Mouse (Mus musculus) liver, adult 2 months (tissue): Measurements from ENCODE around the gene Atp2c1. TPM values are rescaled to one million over a fixed set of nuclear protein-coding genes. Genes with fewer than 3 reads are reported as not detected.

Source experiments
- DNase-seq: peaks from one replicate; pipeline ENCODE4 v3.0.0-alpha.2; 2011; ENCODE audit warnings: low read depth, low spot score; ENCODE audit errors: extremely low read depth
- H3K27ac ChIP-seq: fragments of 200-500 bp; replicated peaks from 2 replicates; pipeline ENCODE4 v1.5.1; 2012; ENCODE audit warnings: low read depth, mild to moderate bottlenecking, control low read depth, inconsistent platforms, low read length; ENCODE audit not compliant: insufficient read depth
- H3K27me3 ChIP-seq: fragments of 200-500 bp; 2 replicates; pipeline ENCODE4 v1.6.1; 2012; ENCODE audit warnings: mild to moderate bottlenecking, moderate library complexity, low read length, inconsistent platforms; ENCODE audit not compliant: control insufficient read depth, insufficient read depth
- H3K36me3 ChIP-seq: fragments of 200-500 bp; 2 replicates; pipeline ENCODE4 v1.6.1; 2012; ENCODE audit warnings: low read length, inconsistent platforms; ENCODE audit not compliant: control insufficient read depth, insufficient read depth
- H3K4me1 ChIP-seq: fragments of 200-500 bp; 2 replicates; pipeline ENCODE4 v1.6.1; 2011; ENCODE audit warnings: low read length; ENCODE audit not compliant: control insufficient read depth, insufficient read depth
- H3K4me3 ChIP-seq: fragments of 200-500 bp; 2 replicates; pipeline ENCODE4 v1.5.1; 2011; ENCODE audit warnings: low read depth, mild to moderate bottlenecking, control low read depth, low read length, moderate library complexity; ENCODE audit not compliant: insufficient read depth
- H3K79me2 ChIP-seq: fragments of 200-500 bp; 2 replicates; pipeline ENCODE4 v1.6.1; 2012; ENCODE audit warnings: inconsistent platforms, mild to moderate bottlenecking, low read length, moderate library complexity; ENCODE audit not compliant: control insufficient read depth, insufficient read depth
- H3K9ac ChIP-seq: fragments of 200-500 bp; 2 replicates; pipeline ENCODE4 v1.6.1; 2012; ENCODE audit warnings: low read depth, mild to moderate bottlenecking, control low read depth, inconsistent platforms, low read length
- CTCF ChIP-seq: fragments of 200-500 bp; IDR thresholded peaks from 2 replicates; pipeline ENCODE4 v1.5.1; 2011; ENCODE audit warnings: low read depth, low read length, control low read depth
- POLR2A ChIP-seq: fragments of 200-500 bp; IDR thresholded peaks from 2 replicates; pipeline ENCODE4 v1.6.1; 2011; ENCODE audit warnings: low read length, control low read depth; ENCODE audit not compliant: insufficient read depth; ENCODE audit errors: extremely low read depth
- WGBS: fragments of 180-500 bp; shearing (Covaris S2); methylation state at CpG from one replicate; pipeline ENCODE4 v1.1.7; 2018; 5-methylcytosine and 5-hydroxymethylcytosine counted together
- polyA plus RNA-seq: library from polyadenylated mRNA; depleted of rRNA; stranded (reverse); fragments of >200 nt; gene quantifications from 2 replicates; pipeline ENCODE4 v1.2.3, GENCODE M21; 2012; rRNA removed
- total RNA-seq: library from RNA; depleted of rRNA; stranded (reverse); fragments of >200 nt; gene quantifications from 2 replicates; pipeline ENCODE4 v1.2.3, GENCODE M21; 2014; rRNA removed

Atp2c1 gene
- total and polyA plus RNA-seq, 2 experiments = 20.8 to 50.0 TPM

GRCm38 (mm10) chr9:105376411-105376810 is 150.7 kb downstream of the Atp2c1 start:
- TF ChIP-seq CTCF (no peak), POLR2A (no peak)
- no peaks in the 10 kb centered on the region for H3K27me3 ChIP-seq
- no peak for DNase-seq
- H3K27ac ChIP-seq = no peak overlapping the region
- H3K4me1 ChIP-seq = no peaks in the 10 kb centered on the region
- no peaks in the 10 kb centered on the region for H3K36me3 ChIP-seq
- no peak overlapping the region for H3K4me3 ChIP-seq
- no peaks in the 10 kb centered on the region for H3K79me2 ChIP-seq
- H3K9ac ChIP-seq = no peak overlapping the region
- 80% methylated on average over 7 of the region's 7 CpGs for WGBS

GRCm38 (mm10) chr9:105374361-105374760 is 152.8 kb downstream of the Atp2c1 start:
- Histone ChIP-seq H3K4me1 (no peaks in the 10 kb centered on the region), H3K27ac (no peak overlapping the region), H3K9ac (no peak overlapping the region), H3K79me2 (no peaks in the 10 kb centered on the region), H3K4me3 (no peak overlapping the region), H3K27me3 (no peaks in the 10 kb centered on the region), H3K36me3 (no peaks in the 10 kb centered on the region)
- WGBS = 72% methylated on average over 5 of the region's 5 CpGs
- TF ChIP-seq POLR2A (no peak), CTCF (no peak)
- no peak for DNase-seq

- DNase-seq = no peak
- Histone ChIP-seq H3K9ac (no peak overlapping the region), H3K27me3 (no peaks in the 10 kb centered on the region), H3K4me1 (no peaks in the 10 kb centered on the region), H3K27ac (no peak overlapping the region), H3K79me2 (no peaks in the 10 kb centered on the region), H3K36me3 (no peaks in the 10 kb centered on the region), H3K4me3 (no peak overlapping the region)
- 83% methylated on average over 3 of the region's 3 CpGs for WGBS
- TF ChIP-seq POLR2A (no peak), CTCF (no peak)
Observed at GRCm38 (mm10) chr9:105368605-105369004, 158.5 kb downstream of the Atp2c1 start.

GRCm38 (mm10) chr9:105366199-105366598 is 160.9 kb downstream of the Atp2c1 start:
- DNase-seq = no peak
- no peak overlapping the region for H3K4me3 ChIP-seq
- WGBS = 89% methylated on average over 4 of the region's 4 CpGs
- H3K36me3 ChIP-seq = no peaks in the 10 kb centered on the region
- TF ChIP-seq POLR2A = no peak
- no peak overlapping the region for H3K9ac ChIP-seq
- H3K27me3 ChIP-seq = no peaks in the 10 kb centered on the region
- no peak overlapping the region for H3K27ac ChIP-seq
- H3K4me1 ChIP-seq = no peaks in the 10 kb centered on the region
- no peaks in the 10 kb centered on the region for H3K79me2 ChIP-seq

- Histone ChIP-seq H3K27ac (no peak overlapping the region), H3K4me3 (no peak overlapping the region), H3K79me2 (no peaks in the 10 kb centered on the region), H3K36me3 (no peaks in the 10 kb centered on the region), H3K4me1 (no peaks in the 10 kb centered on the region), H3K27me3 (no peaks in the 10 kb centered on the region), H3K9ac (no peak overlapping the region)
- DNase-seq = no peak
- TF ChIP-seq POLR2A = no peak
- TF ChIP-seq CTCF = no peak
- 80% methylated on average over 5 of the region's 5 CpGs for WGBS
Observed at GRCm38 (mm10) chr9:105363520-105364231, 163.4 kb downstream of the Atp2c1 start.

GRCm38 (mm10) chr9:105362181-105362580 is 164.9 kb downstream of the Atp2c1 start:
- no peaks in the 10 kb centered on the region for H3K79me2 ChIP-seq
- no peak overlapping the region for H3K9ac ChIP-seq

More at GRCm38 (mm10) chr9:105362181-105362580, 164.9 kb downstream of the Atp2c1 start:
- Histone ChIP-seq H3K4me3 (no peak overlapping the region), H3K27me3 (no peaks in the 10 kb centered on the region), H3K27ac (no peak overlapping the region), H3K36me3 (no peaks in the 10 kb centered on the region), H3K4me1 (no peaks in the 10 kb centered on the region)
- no peak for DNase-seq
- WGBS = 77% methylated on average over 2 of the region's 2 CpGs
- TF ChIP-seq POLR2A = no peak
- no peak for TF ChIP-seq CTCF

Other genes starting within 250 kb of the Atp2c1 start
- 3.2 and 3.6 TPM in 2 replicates for gene Aste1, start 131.9 kb downstream of the Atp2c1 start, total RNA-seq
- gene Aste1, start 131.9 kb downstream of the Atp2c1 start, polyA plus RNA-seq = 2.2 and 2.5 TPM in 2 replicates
- not detected in 2 replicates for gene Nek11, start 131.8 kb downstream of the Atp2c1 start, total RNA-seq
- not detected in 2 replicates for gene Nek11, start 131.8 kb downstream of the Atp2c1 start, polyA plus RNA-seq
- gene Pik3r4, start 115.7 kb upstream of the Atp2c1 start, total RNA-seq = 14.1 and 15.5 TPM in 2 replicates
- gene Pik3r4, start 115.7 kb upstream of the Atp2c1 start, polyA plus RNA-seq = 7.0 and 10.0 TPM in 2 replicates